Mouse (Mus musculus) forebrain, postnatal 0 days (tissue): Measurements from ENCODE around the gene Zyg11b. TPM values are rescaled to one million over a fixed set of nuclear protein-coding genes. Genes with fewer than 3 reads are reported as not detected.

Source experiments
- ATAC-seq: fragments of 200-750 bp; cut with Nextera tagmentation; 2 replicates; pipeline ENCODE4 v1.8.0; 2017; ENCODE audit warnings: mild to moderate bottlenecking, moderate library complexity
- DNase-seq: peaks from one replicate; pipeline ENCODE4 v3.0.0-alpha.2; 2015
- H3K27ac ChIP-seq: fragments of 300-500 bp; sonication (generic); 2 replicates; pipeline ENCODE4 v1.5.1; 2014; ENCODE audit warnings: low read depth, mild to moderate bottlenecking, antibody characterized with exemption, low read length, moderate library complexity, mixed read lengths
- H3K27me3 ChIP-seq: fragments of 300-500 bp; sonication (generic); 2 replicates; pipeline ENCODE4 v1.6.1; 2014; ENCODE audit warnings: mild to moderate bottlenecking, low read length, mixed read lengths; ENCODE audit not compliant: insufficient read depth
- H3K36me3 ChIP-seq: fragments of 300-500 bp; sonication (generic); 2 replicates; pipeline ENCODE4 v1.6.1; 2014; ENCODE audit warnings: mild to moderate bottlenecking, moderate library complexity; ENCODE audit not compliant: insufficient read depth
- H3K4me1 ChIP-seq: fragments of 300-500 bp; sonication (generic); 2 replicates; pipeline ENCODE4 v1.6.1; 2014; ENCODE audit warnings: antibody characterized with exemption; ENCODE audit not compliant: insufficient read depth
- H3K4me2 ChIP-seq: fragments of 300-500 bp; sonication (generic); 2 replicates; pipeline ENCODE4 v1.6.1; 2014; ENCODE audit warnings: low read depth, mild to moderate bottlenecking, moderate library complexity
- H3K4me3 ChIP-seq: fragments of 300-500 bp; sonication (generic); 2 replicates; pipeline ENCODE4 v1.5.1; 2014; ENCODE audit warnings: low read depth, low read length, mixed read lengths
- H3K9ac ChIP-seq: fragments of 300-500 bp; sonication (generic); 2 replicates; pipeline ENCODE4 v1.6.1; 2014; ENCODE audit warnings: mild to moderate bottlenecking
- H3K9me3 ChIP-seq: fragments of 300-500 bp; sonication (generic); 2 replicates; pipeline ENCODE4 v1.6.1; 2016; ENCODE audit warnings: low read length
- CTCF ChIP-seq: sonication (generic); IDR thresholded peaks from 2 replicates; pipeline ENCODE4 v1.5.1; 2016; ENCODE audit warnings: antibody characterized with exemption, control low read depth, low read depth
- WGBS: fragments of 180-500 bp; shearing (Covaris S2); extraction: QIAGEN DNeasy Blood & Tissue Kit; methylation state at CpG from one replicate; pipeline ENCODE4 v1.1.7; 2014; 5-methylcytosine and 5-hydroxymethylcytosine counted together
- polyA plus RNA-seq: library from polyadenylated mRNA; unstranded; fragments of >200 nt; fragmentation: Nextera tagmentation; extraction: Ambion mirVana; gene quantifications from 2 replicates; pipeline ENCODE4 v1.2.1, GENCODE M21; 2015
- total RNA-seq: library from RNA; depleted of rRNA; stranded (reverse); fragments of >200 nt; gene quantifications from 2 replicates; pipeline ENCODE4 v1.2.3, GENCODE M21; 2014; rRNA removed

Zyg11b gene
- total and polyA plus RNA-seq, 2 experiments from 2014 or later, result 23.8 to 151 TPM

- no peak for ATAC-seq
- Histone ChIP-seq H3K27me3 (no peaks in the 10 kb centered on the region), H3K9me3 (no peaks in the 10 kb centered on the region), H3K4me2 (no peak overlapping the region), H3K4me1 (no peaks in the 10 kb centered on the region), H3K4me3 (no peak overlapping the region), H3K9ac (no peak overlapping the region), H3K27ac (no peak overlapping the region), H3K36me3 (no peaks in the 10 kb centered on the region)
- no peak for DNase-seq
- TF ChIP-seq CTCF, result no peak
- WGBS, result 57% methylated on average over 6 of the region's 6 CpGs
Measured at GRCm38 (mm10) chr4:108196277-108196855, 104.5 kb downstream of the Zyg11b start.

GRCm38 (mm10) chr4:108192821-108193323 is 108.0 kb downstream of the Zyg11b start:
- TF ChIP-seq CTCF, result no peak
- Histone ChIP-seq H3K27ac (no peak overlapping the region), H3K4me3 (no peak overlapping the region), H3K4me2 (no peak overlapping the region), H3K9ac (no peak overlapping the region), H3K27me3 (no peaks in the 10 kb centered on the region), H3K9me3 (no peaks in the 10 kb centered on the region), H3K4me1 (no peaks in the 10 kb centered on the region), H3K36me3 (no peaks in the 10 kb centered on the region)
- DNase-seq, result no peak
- ATAC-seq, result no peak
- WGBS, result 75% methylated on average over 2 of the region's 2 CpGs

- no peak for DNase-seq
- Histone ChIP-seq H3K9ac (no peak overlapping the region), H3K27me3 (no peaks in the 10 kb centered on the region), H3K36me3 (no peaks in the 10 kb centered on the region), H3K4me2 (no peak overlapping the region), H3K4me3 (no peak overlapping the region), H3K9me3 (no peaks in the 10 kb centered on the region), H3K27ac (no peak overlapping the region), H3K4me1 (no peaks in the 10 kb centered on the region)
- no peak for TF ChIP-seq CTCF
- no peak for ATAC-seq
- WGBS, result 37% methylated on average over 1 of the region's 1 CpGs
Measured at GRCm38 (mm10) chr4:108182278-108182677, 118.6 kb downstream of the Zyg11b start.

Other genes starting within 250 kb of the Zyg11b start
- gene Podn, start 204.7 kb downstream of the Zyg11b start, total RNA-seq, result 2.4 and 2.5 TPM in 2 replicates
- gene Podn, start 204.7 kb downstream of the Zyg11b start, polyA plus RNA-seq, result 0.59 and 1.1 TPM in 2 replicates
- gene Scp2, start 156.1 kb downstream of the Zyg11b start, total RNA-seq, result 122 and 143 TPM in 2 replicates
- 212 and 220 TPM in 2 replicates for gene Scp2, start 156.1 kb downstream of the Zyg11b start, polyA plus RNA-seq
- 19.0 and 29.0 TPM in 2 replicates for gene Echdc2, start 135.7 kb downstream of the Zyg11b start, total RNA-seq
- 11.4 and 11.8 TPM in 2 replicates for gene Echdc2, start 135.7 kb downstream of the Zyg11b start, polyA plus RNA-seq
- gene Zyg11a, start 83.0 kb downstream of the Zyg11b start, total RNA-seq, result not detected in 2 replicates
- not detected in 2 replicates for gene Zyg11a, start 83.0 kb downstream of the Zyg11b start, polyA plus RNA-seq
- 21.6 and 22.3 TPM in 2 replicates for gene Coa7, start 27.0 kb upstream of the Zyg11b start, total RNA-seq
- gene Coa7, start 27.0 kb upstream of the Zyg11b start, polyA plus RNA-seq, result 59.5 and 66.0 TPM in 2 replicates
- gene Shisal2a, start 82.3 kb upstream of the Zyg11b start, total RNA-seq, result 1.9 TPM in 1 of 2 replicates, not detected in the other
- 3.0 and 4.9 TPM in 2 replicates for gene Shisal2a, start 82.3 kb upstream of the Zyg11b start, polyA plus RNA-seq
- 24.1 and 38.5 TPM in 2 replicates for gene Gpx7, start 105.9 kb upstream of the Zyg11b start, total RNA-seq
- 37.5 and 46.4 TPM in 2 replicates for gene Gpx7, start 105.9 kb upstream of the Zyg11b start, polyA plus RNA-seq
- gene Tut4, start 158.3 kb upstream of the Zyg11b start, total RNA-seq, result 87.8 and 89.2 TPM in 2 replicates
- 19.8 and 37.2 TPM in 2 replicates for gene Tut4, start 158.3 kb upstream of the Zyg11b start, polyA plus RNA-seq